Mouse (Mus musculus) urinary bladder, postnatal 36 days (tissue): ENCODE data around the gene 5031410I06Rik.
"Not testable (repeated sequence)": the region's sequence is repeated elsewhere in the genome, so short reads cannot be mapped to it uniquely, and the experiment has no call there.

Source experiments
- DNase-seq, 2 experiments: peaks; one replicate each; pipeline ENCODE4 v3.0.0; 2022; ENCODE audit warnings: low spot score in 2 of 2, mixed read lengths in 1 of 2

5031410I06Rik gene

GRCm38 (mm10) chr5:26105262-26105661 lies at the start of gene 5031410I06Rik:
Gene 5031410I06Rik, minus strand, starts transcription at chr5:26105362.
- not testable (repeated sequence) for DNase-seq

GRCm38 (mm10) chr5:26142891-26143290 lies 37.7 kb upstream of the 5031410I06Rik start:
- DNase-seq: no peak

- not testable (repeated sequence) for DNase-seq
Measured at GRCm38 (mm10) chr5:26121321-26121720, 16.2 kb upstream of the 5031410I06Rik start, which contains the start of gene Gm10220. Gene Gm10220, minus strand, starts transcription at chr5:26121421.

GRCm38 (mm10) chr5:26089191-26089590 lies 16.0 kb downstream of the 5031410I06Rik start, which contains the start of gene Gm10471:
Gene Gm10471, minus strand, starts transcription at chr5:26089291.
- not testable (repeated sequence) for DNase-seq

GRCm38 (mm10) chr5:26079023-26079422 lies 26.1 kb downstream of the 5031410I06Rik start:
- DNase-seq: not testable (repeated sequence)

GRCm38 (mm10) chr5:26070716-26071115 lies 34.4 kb downstream of the 5031410I06Rik start:
- no peak for DNase-seq

- not testable (repeated sequence) for DNase-seq
Measured at GRCm38 (mm10) chr5:26058481-26058880, 46.7 kb downstream of the 5031410I06Rik start, which contains the start of gene Gm7347. Gene Gm7347, minus strand, starts transcription at chr5:26058581.
